Mouse (Mus musculus) MEL (cell line): ENCODE data around the gene Pdlim5. TPM values are rescaled to one million over a fixed set of nuclear protein-coding genes. Genes with fewer than 3 reads are reported as not detected.

Experiments used
- DNase-seq: peaks from one replicate; pipeline ENCODE4 v3.0.0; 2011; ENCODE audit warnings: low read depth, low spot score
- H3K27ac ChIP-seq: 2 replicates; pipeline ENCODE4 v1.5.1; 2012; ENCODE audit warnings: low read depth, mild to moderate bottlenecking, control low read depth, low read length, moderate library complexity; ENCODE audit not compliant: control insufficient read depth
- H3K27me3 ChIP-seq, 2 experiments: fragments of 150-350 bp in 1 of 2; sonication (generic) in 1 of 2; 2 replicates each; pipeline ENCODE4 v1.6.1; 2012; ENCODE audit warnings: low read length in 2 of 2, mild to moderate bottlenecking in 2 of 2, improper control_type of control experiment in 1 of 2, moderate library complexity in 1 of 2; ENCODE audit not compliant: insufficient read depth in 2 of 2, control insufficient read depth in 1 of 2
- H3K36me3 ChIP-seq, 2 experiments: 2 replicates each; pipeline ENCODE4 v1.6.1; 2012 to 2014; ENCODE audit warnings: low read length in 2 of 2, improper control_type of control experiment in 1 of 2, inconsistent platforms in 1 of 2, mild to moderate bottlenecking in 1 of 2; ENCODE audit not compliant: insufficient read depth in 2 of 2, control insufficient read depth in 1 of 2
- H3K4me1 ChIP-seq, 2 experiments: fragments of 150-350 bp in 1 of 2; sonication (generic) in 1 of 2; 2 replicates each; pipeline ENCODE4 v1.6.1; 2012; ENCODE audit warnings: low read length in 2 of 2, improper control_type of control experiment in 1 of 2, mild to moderate bottlenecking in 1 of 2; ENCODE audit not compliant: insufficient read depth in 2 of 2, control insufficient read depth in 1 of 2
- H3K4me3 ChIP-seq, 2 experiments: fragments of 150-350 bp in 1 of 2; sonication (generic) in 1 of 2; 2 replicates each; pipeline ENCODE4 v1.5.1; 2012; ENCODE audit warnings: low read depth in 2 of 2, low read length in 2 of 2, mild to moderate bottlenecking in 2 of 2, moderate library complexity in 2 of 2, control low read depth in 1 of 2, improper control_type of control experiment in 1 of 2; ENCODE audit not compliant: control insufficient read depth in 1 of 2, insufficient read depth in 1 of 2
- H3K79me2 ChIP-seq: 2 replicates; pipeline ENCODE4 v1.6.1; 2012; ENCODE audit warnings: mild to moderate bottlenecking, low read length, moderate library complexity; ENCODE audit not compliant: control insufficient read depth, poor library complexity, insufficient read depth
- H3K9ac ChIP-seq: 2 replicates; pipeline ENCODE4 v1.6.1; 2012; ENCODE audit warnings: low read depth, mild to moderate bottlenecking, control low read depth, low read length, moderate library complexity; ENCODE audit not compliant: control insufficient read depth, poor library complexity, severe bottlenecking
- H3K9me3 ChIP-seq: fragments of 150-350 bp; sonication (generic); replicated peaks from 2 replicates; pipeline ENCODE4 v1.6.1; 2012; ENCODE audit warnings: mild to moderate bottlenecking, low read length, improper control_type of control experiment, moderate library complexity; ENCODE audit not compliant: insufficient read depth
- CHD2 ChIP-seq: IDR thresholded peaks from 2 replicates; pipeline ENCODE4 v1.6.1; 2011; ENCODE audit warnings: low read length, improper control_type of control experiment
- CTCF ChIP-seq, 3 experiments: IDR thresholded peaks in 2 of 3; conservative IDR thresholded peaks in 1 of 3; 2 replicates each; pipeline ENCODE4 v1.5.1; 2011 to 2012; ENCODE audit warnings: low read length in 3 of 3, low read depth in 2 of 3, mild to moderate bottlenecking in 2 of 3, improper control_type of control experiment in 1 of 3, inconsistent platforms in 1 of 3, mixed read lengths in 1 of 3, moderate library complexity in 1 of 3; ENCODE audit not compliant: control insufficient read depth in 1 of 3, insufficient read depth in 1 of 3, poor library complexity in 1 of 3, severe bottlenecking in 1 of 3
- E2F4 ChIP-seq: IDR thresholded peaks from 2 replicates; pipeline ENCODE4 v1.6.1; 2011; ENCODE audit warnings: low read depth, low read length, improper control_type of control experiment, borderline replicate concordance
- GABPA ChIP-seq: IDR thresholded peaks from 2 replicates; pipeline ENCODE4 v1.6.1; 2012; ENCODE audit warnings: low read depth, mild to moderate bottlenecking, inconsistent platforms, low read length, improper control_type of control experiment, moderate library complexity
- HCFC1 ChIP-seq: IDR thresholded peaks from 2 replicates; pipeline ENCODE4 v1.6.1; 2012; ENCODE audit warnings: low read depth, mild to moderate bottlenecking, inconsistent platforms, low read length, improper control_type of control experiment, moderate library complexity
- KAT2A ChIP-seq: conservative IDR thresholded peaks from 2 replicates; pipeline ENCODE4 v1.6.1; 2012; ENCODE audit warnings: low read depth, low read length, improper control_type of control experiment, inconsistent platforms
- MAFK ChIP-seq: IDR thresholded peaks from 2 replicates; pipeline ENCODE4 v1.6.1; 2011; ENCODE audit warnings: low read depth, mild to moderate bottlenecking, low read length, improper control_type of control experiment, borderline replicate concordance
- MAX ChIP-seq: IDR thresholded peaks from 2 replicates; pipeline ENCODE4 v1.6.1; 2011; ENCODE audit warnings: low read length, improper control_type of control experiment
- MAZ ChIP-seq: IDR thresholded peaks from 2 replicates; pipeline ENCODE4 v1.6.1; 2012; ENCODE audit warnings: low read depth, mild to moderate bottlenecking, inconsistent platforms, low read length, improper control_type of control experiment
- MXI1 ChIP-seq: IDR thresholded peaks from 2 replicates; pipeline ENCODE4 v1.6.1; 2011; ENCODE audit warnings: mild to moderate bottlenecking, low read depth, low read length, improper control_type of control experiment
- MYB ChIP-seq: IDR thresholded peaks from 2 replicates; pipeline ENCODE4 v1.6.1; 2011; ENCODE audit warnings: mild to moderate bottlenecking, low read depth, low read length, improper control_type of control experiment
- NELFE ChIP-seq: IDR thresholded peaks from 2 replicates; pipeline ENCODE4 v1.6.1; 2011; ENCODE audit warnings: low read depth, low read length, improper control_type of control experiment
- POLR2A ChIP-seq, 2 experiments: IDR thresholded peaks; 2 replicates each; pipeline ENCODE4 v1.6.1; 2011 to 2012; ENCODE audit warnings: low read length in 2 of 2, mild to moderate bottlenecking in 2 of 2, control low read depth in 1 of 2, improper control_type of control experiment in 1 of 2, low read depth in 1 of 2, moderate library complexity in 1 of 2; ENCODE audit not compliant: control insufficient read depth in 1 of 2, insufficient read depth in 1 of 2, poor library complexity in 1 of 2
- POLR2AphosphoS5 ChIP-seq: IDR thresholded peaks from 2 replicates; pipeline ENCODE4 v1.6.1; 2012; ENCODE audit warnings: low read depth, borderline replicate concordance, mild to moderate bottlenecking, inconsistent platforms, low read length, moderate library complexity, mixed read lengths
- RAD21 ChIP-seq: IDR thresholded peaks from 2 replicates; pipeline ENCODE4 v1.6.1; 2011; ENCODE audit warnings: mild to moderate bottlenecking, low read depth, low read length, improper control_type of control experiment
- SIN3A ChIP-seq: IDR thresholded peaks from 2 replicates; pipeline ENCODE4 v1.6.1; 2012; ENCODE audit warnings: low read length, improper control_type of control experiment, inconsistent platforms
- SMC3 ChIP-seq: IDR thresholded peaks from 2 replicates; pipeline ENCODE4 v1.6.1; 2011; ENCODE audit warnings: low read depth, low read length, improper control_type of control experiment
- TCF12 ChIP-seq: IDR thresholded peaks from 2 replicates; pipeline ENCODE4 v1.6.1; 2014; ENCODE audit warnings: low read depth, mild to moderate bottlenecking, inconsistent platforms, low read length, improper control_type of control experiment, moderate library complexity
- UBTF ChIP-seq: IDR thresholded peaks from 2 replicates; pipeline ENCODE4 v1.6.1; 2012; ENCODE audit warnings: low read depth, mild to moderate bottlenecking, inconsistent platforms, low read length, improper control_type of control experiment, moderate library complexity, borderline replicate concordance; ENCODE audit not compliant: insufficient read depth
- USF1 ChIP-seq: IDR thresholded peaks from 2 replicates; pipeline ENCODE4 v1.6.1; 2014; ENCODE audit warnings: low read depth, mild to moderate bottlenecking, inconsistent platforms, low read length, improper control_type of control experiment, moderate library complexity
- USF2 ChIP-seq, 2 experiments: IDR thresholded peaks; 2 replicates each; pipeline ENCODE4 v1.6.1; 2011 to 2012; ENCODE audit warnings: improper control_type of control experiment in 2 of 2, low read length in 2 of 2, borderline replicate concordance in 1 of 2, inconsistent platforms in 1 of 2, low read depth in 1 of 2, mild to moderate bottlenecking in 1 of 2; ENCODE audit not compliant: insufficient read depth in 1 of 2
- ZMIZ1 ChIP-seq: IDR thresholded peaks from 2 replicates; pipeline ENCODE4 v1.6.1; 2012; ENCODE audit warnings: low read depth, mild to moderate bottlenecking, inconsistent platforms, low read length, improper control_type of control experiment, moderate library complexity
- polyA plus RNA-seq, 2 experiments: library from polyadenylated mRNA; stranded (reverse) in 1 of 2; unstranded in 1 of 2; fragments of >175 nt in 1 of 2; fragments of >200 nt in 1 of 2; gene quantifications; 2 replicates each; pipeline versions ENCODE4 v1.2.1 to v1.2.4; 2012; ENCODE audit warnings: low replicate concordance in 2 of 2, low read depth in 1 of 2; ENCODE audit not compliant: insufficient read length in 2 of 2, insufficient read depth in 1 of 2, missing spikeins in 1 of 2
- total RNA-seq: library from RNA; depleted of rRNA; stranded (reverse); fragments of 300-350 nt; gene quantifications from 2 replicates; pipeline ENCODE4 v1.2.3, GENCODE M21; 2012

Gene Pdlim5
- total and polyA plus RNA-seq, 3 experiments = 8.7 to 9.9 TPM; not detected in 1

DNA sequence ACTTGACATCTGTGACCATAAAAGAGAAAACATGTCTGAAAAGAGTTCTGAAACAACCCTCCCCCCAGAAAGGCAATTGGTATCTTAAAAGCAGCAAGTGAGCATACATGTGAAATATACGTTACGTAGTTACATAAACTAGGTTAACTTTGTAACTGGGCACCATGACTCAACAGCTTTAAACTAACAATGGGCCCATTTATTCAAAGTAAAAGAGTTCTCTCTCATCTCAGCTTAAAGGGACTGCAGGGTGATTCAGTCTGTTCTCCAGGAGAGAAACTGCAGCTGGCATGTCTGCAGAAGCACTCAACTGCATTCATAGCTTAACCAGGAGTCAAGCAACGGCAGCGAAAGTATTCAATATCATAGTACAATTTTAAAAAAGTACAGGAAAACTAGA is 7.3 kb downstream of the Pdlim5 start:
- Histone ChIP-seq H3K79me2 (no peaks in the 10 kb centered on the region), H3K36me3 (no peaks in the 10 kb centered on the region), H3K27me3 (no peaks in the 10 kb centered on the region), H3K4me1 (no peaks in the 10 kb centered on the region; a peak in 1 of 4 replicates), H3K9me3 (no peaks in the 10 kb centered on the region), H3K9ac (no peak overlapping the region), H3K27ac (no peak overlapping the region), H3K4me3 (no peak overlapping the region)
- no peak for TF ChIP-seq NELFE
- no peak for TF ChIP-seq USF1
- TF ChIP-seq SIN3A = no peak
- TF ChIP-seq SMC3 = no peak
- TF ChIP-seq GABPA = no peak
- TF ChIP-seq USF2 (IDR thresholded peaks at IDR 0.05; ENCODE audit: borderline replicate concordance in 1 of 2, insufficient read depth in 1 of 2, low read depth in 1 of 2, low read length in 2 of 2) = no peak
- TF ChIP-seq ZMIZ1 = no peak
- TF ChIP-seq POLR2AphosphoS5 = no peak
- no peak for TF ChIP-seq TCF12
- DNase-seq = no peak

DNA sequence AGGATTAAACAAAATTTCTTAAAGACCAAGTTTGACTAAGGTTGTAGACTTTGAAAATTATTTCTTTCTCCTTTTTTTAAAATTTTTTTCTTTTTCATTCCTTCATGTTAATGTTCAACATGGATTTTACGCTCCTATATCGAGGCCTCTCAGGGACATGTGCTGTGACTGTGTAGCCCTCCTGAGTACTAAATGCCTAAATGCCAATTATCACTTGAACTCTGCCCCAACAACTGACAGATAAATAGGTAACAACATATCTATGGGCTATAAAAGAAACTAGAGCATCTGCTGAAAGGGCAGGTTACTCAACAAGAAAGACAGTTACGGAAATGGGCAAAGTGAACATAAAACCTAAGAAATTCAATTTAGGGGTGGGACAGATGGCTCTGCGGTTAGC is 9.0 kb downstream of the Pdlim5 start:
- Histone ChIP-seq H3K9ac (no peak overlapping the region), H3K27me3 (no peaks in the 10 kb centered on the region), H3K79me2 (no peaks in the 10 kb centered on the region), H3K9me3 (no peaks in the 10 kb centered on the region)
- TF ChIP-seq POLR2A (IDR thresholded peaks at IDR 0.05; ENCODE audit: control insufficient read depth in 1 of 2, insufficient read depth in 1 of 2, low read depth in 1 of 2, low read length in 2 of 2, poor library complexity in 1 of 2) (no peak), CTCF (IDR thresholded peaks at IDR 0.05 in 2 of 3, conservative IDR thresholded peaks at IDR 0.05 in 1 of 3; ENCODE audit: control insufficient read depth in 1 of 3, insufficient read depth in 1 of 3, low read depth in 2 of 3, low read length in 3 of 3, poor library complexity in 1 of 3, severe bottlenecking in 1 of 3) (no peak), MYB (no peak), UBTF (no peak), MXI1 (no peak), USF2 (IDR thresholded peaks at IDR 0.05; ENCODE audit: borderline replicate concordance in 1 of 2, insufficient read depth in 1 of 2, low read depth in 1 of 2, low read length in 2 of 2) (no peak), MAZ (no peak), KAT2A (no peak), MAX (no peak), E2F4 (no peak), MAFK (no peak), CHD2 (no peak), RAD21 (no peak), NELFE (no peak), HCFC1 (no peak)
- TF ChIP-seq, all 39 proteins: peak for 0
- Histone ChIP-seq H3K27ac (no peak overlapping the region), H3K36me3 (no peaks in the 10 kb centered on the region), H3K4me1 (no peaks in the 10 kb centered on the region; a peak in 1 of 4 replicates), H3K4me3 (no peak overlapping the region)
- DNase-seq = no peak
